Mouse (Mus musculus): ENCODE measurements around the gene Gstm7.

- TF ChIP-seq HCFC1 (IDR thresholded peaks at IDR 0.05; ENCODE audit: borderline replicate concordance, insufficient read depth, low read length) (no peak), CHD2 (IDR thresholded peaks at IDR 0.05; ENCODE audit: low read depth, low read length) (no peak), ZC3H11A (IDR thresholded peaks at IDR 0.05; ENCODE audit: borderline replicate concordance, low read depth, low read length) (no peak)
Observed at GRCm38 (mm10) chr3:107928691-107929090, 2.9 kb downstream of the Gstm7 start.
